Mouse (Mus musculus) gastrocnemius, postnatal 36 days (tissue): Measurements from ENCODE around the gene Tldc1. TPM values are rescaled to one million over a fixed set of nuclear protein-coding genes. Genes with fewer than 3 reads are reported as not detected.
A peak's percentile ranks its signal among the peaks of the same experiment; 100 is the strongest.

ENCODE experiments used
- DNase-seq, 2 experiments: peaks; one replicate each; pipeline ENCODE4 v3.0.0; 2022
- intact Hi-C: fragments of 180-260 bp; cut with DNase I; formaldehyde crosslinking; loops from one replicate; pipeline ENCODE4 v1.15.1; 2025
- total RNA-seq, 2 experiments: library from RNA; stranded (reverse); gene quantifications; 2 replicates each; pipeline ENCODE4 v1.2.3; 2021

Tldc1 gene
- total RNA-seq, 2 experiments from 2014 or later, result 3.7 to 4.9 TPM

- intact Hi-C loops, result no loop called here
- no peak for DNase-seq
Observed at GRCm38 (mm10) chr8:119805275-119805674, 27.1 kb upstream of the Tldc1 start.

GRCm38 (mm10) chr8:119802592-119802991 lies 24.4 kb upstream of the Tldc1 start:
- intact Hi-C loops, result no loop called here
- no peak for DNase-seq

GRCm38 (mm10) chr8:119801168-119801567 lies 23.0 kb upstream of the Tldc1 start:
- intact Hi-C loops, result no loop called here
- DNase-seq, result no peak

- intact Hi-C loops, result no loop called here
Observed at GRCm38 (mm10) chr8:119798965-119799264, 20.7 kb upstream of the Tldc1 start.

GRCm38 (mm10) chr8:119798170-119798964 lies 20.2 kb upstream of the Tldc1 start:
- intact Hi-C loops, result no loop called here
- DNase-seq, result peak in 1 of 2 experiments; percentile 37

More at GRCm38 (mm10) chr8:119798965-119799264, 20.7 kb upstream of the Tldc1 start:
- DNase-seq, result no peak

GRCm38 (mm10) chr8:119795651-119796050 lies 17.4 kb upstream of the Tldc1 start:
- intact Hi-C loops, result no loop called here

GRCm38 (mm10) chr8:119794689-119795088 lies 16.5 kb upstream of the Tldc1 start:
- DNase-seq, result no peak
- intact Hi-C loops, result no loop called here

More at GRCm38 (mm10) chr8:119795651-119796050, 17.4 kb upstream of the Tldc1 start:
- DNase-seq, result no peak

- DNase-seq, result no peak
- intact Hi-C loops, result no loop called here
Observed at GRCm38 (mm10) chr8:119791804-119792704, 13.8 kb upstream of the Tldc1 start.

- intact Hi-C loops, result no loop called here
Observed at GRCm38 (mm10) chr8:119789581-119789980, 11.4 kb upstream of the Tldc1 start.

GRCm38 (mm10) chr8:119788607-119789381 lies 10.6 kb upstream of the Tldc1 start:
- intact Hi-C loops, result no loop called here
- no peak for DNase-seq

More at GRCm38 (mm10) chr8:119789581-119789980, 11.4 kb upstream of the Tldc1 start:
- DNase-seq, result no peak

- intact Hi-C loops, result no loop called here
- DNase-seq, result no peak
Observed at GRCm38 (mm10) chr8:119787341-119787740, 9.1 kb upstream of the Tldc1 start.

- DNase-seq, result no peak
- intact Hi-C loops, result no loop called here
Observed at GRCm38 (mm10) chr8:119786871-119787270, 8.7 kb upstream of the Tldc1 start.

GRCm38 (mm10) chr8:119785764-119786405 lies 7.7 kb upstream of the Tldc1 start:
- no peak for DNase-seq
- intact Hi-C loops, result no loop called here

GRCm38 (mm10) chr8:119784676-119785075 lies 6.5 kb upstream of the Tldc1 start:
- DNase-seq, result no peak
- intact Hi-C loops, result loop anchor here (5.0 kb wide), 1 partner anchor 288 kb away; no protein-coding TSS in a partner anchor

- DNase-seq, result no peak
- intact Hi-C loops, result loop anchor here (5.0 kb wide), 1 partner anchor 288 kb away; no protein-coding TSS in a partner anchor
Observed at GRCm38 (mm10) chr8:119784141-119784574, 5.9 kb upstream of the Tldc1 start.

- no peak for DNase-seq
- intact Hi-C loops, result loop anchor here (1.0 to 5.0 kb wide), 3 partner anchors 57 to 289 kb away; partner anchors contain the start of gene Cotl1
Observed at GRCm38 (mm10) chr8:119783579-119783978, 5.4 kb upstream of the Tldc1 start.

GRCm38 (mm10) chr8:119782715-119783114 lies 4.5 kb upstream of the Tldc1 start:
- DNase-seq, result peak; percentile 55 to 75
- intact Hi-C loops, result loop anchor here (1.0 to 5.0 kb wide), 3 partner anchors 58 to 290 kb away; partner anchors contain the start of gene Cotl1

- intact Hi-C loops, result loop anchor here (1.0 to 5.0 kb wide), 2 partner anchors 63 to 291 kb away; no protein-coding TSS in a partner anchor
- DNase-seq, result no peak
Observed at GRCm38 (mm10) chr8:119781086-119781840, 3.0 kb upstream of the Tldc1 start.
